Mouse (Mus musculus) limb, embryonic 14.5 days (tissue): ENCODE measurements around the gene Cyp26b1. TPM values are rescaled to one million over a fixed set of nuclear protein-coding genes. Genes with fewer than 3 reads are reported as not detected.
A peak's percentile ranks its signal among the peaks of the same experiment; 100 is the strongest.

ENCODE experiments used
- ATAC-seq: fragments of 200-750 bp; cut with Nextera tagmentation; 2 replicates; pipeline ENCODE4 v1.8.0; 2017; ENCODE audit warnings: low read depth, moderate number of reproducible peaks, moderate TSS enrichment; ENCODE audit not compliant: low FRiP score
- DNase-seq: peaks from one replicate; pipeline ENCODE4 v3.0.0-alpha.2; 2015; ENCODE audit warnings: low spot score
- H3K27ac ChIP-seq: fragments of 300-500 bp; sonication (generic); replicated peaks from 2 replicates; pipeline ENCODE4 v1.5.1; 2014; ENCODE audit warnings: low read depth, mild to moderate bottlenecking, low read length, moderate library complexity, mixed read lengths
- H3K27me3 ChIP-seq: fragments of 300-500 bp; sonication (generic); 2 replicates; pipeline ENCODE4 v1.6.1; 2014; ENCODE audit warnings: low read length, mixed read lengths; ENCODE audit not compliant: control insufficient read depth, insufficient read depth
- H3K36me3 ChIP-seq: fragments of 300-500 bp; sonication (generic); 2 replicates; pipeline ENCODE4 v1.6.1; 2014; ENCODE audit warnings: mild to moderate bottlenecking, low read length, moderate library complexity, mixed read lengths; ENCODE audit not compliant: control insufficient read depth, insufficient read depth
- H3K4me1 ChIP-seq: fragments of 300-500 bp; sonication (generic); 2 replicates; pipeline ENCODE4 v1.6.1; 2014; ENCODE audit warnings: antibody characterized with exemption, low read length, mixed read lengths; ENCODE audit not compliant: control insufficient read depth, insufficient read depth
- H3K4me2 ChIP-seq: fragments of 300-500 bp; sonication (generic); replicated peaks from 2 replicates; pipeline ENCODE4 v1.6.1; 2014; ENCODE audit warnings: low read depth, mild to moderate bottlenecking, low read length, moderate library complexity; ENCODE audit not compliant: severe bottlenecking
- H3K4me3 ChIP-seq: fragments of 300-500 bp; sonication (generic); replicated peaks from 2 replicates; pipeline ENCODE4 v1.5.1; 2014; ENCODE audit warnings: low read length
- H3K9ac ChIP-seq: fragments of 300-500 bp; sonication (generic); 2 replicates; pipeline ENCODE4 v1.6.1; 2014; ENCODE audit warnings: mild to moderate bottlenecking, low read depth, low read length, moderate library complexity; ENCODE audit not compliant: severe bottlenecking
- H3K9me3 ChIP-seq: fragments of 300-500 bp; sonication (generic); 2 replicates; pipeline ENCODE4 v1.6.1; 2016; ENCODE audit warnings: low read length; ENCODE audit not compliant: control insufficient read depth
- POLR2A ChIP-seq: fragments of 200-500 bp; IDR thresholded peaks from 2 replicates; pipeline ENCODE4 v1.8.0; 2012; ENCODE audit warnings: inconsistent platforms, mild to moderate bottlenecking, moderate library complexity, borderline replicate concordance; ENCODE audit not compliant: insufficient read depth, insufficient read length; ENCODE audit errors: extremely low read depth
- WGBS: fragments of 180-500 bp; shearing (Covaris S2); extraction: QIAGEN DNeasy Blood & Tissue Kit; methylation state at CpG from one replicate; pipeline ENCODE4 v1.1.7; 2014; 5-methylcytosine and 5-hydroxymethylcytosine counted together
- polyA plus RNA-seq, 2 experiments: library from polyadenylated mRNA; depleted of rRNA in 1 of 2; stranded (reverse) in 1 of 2; unstranded in 1 of 2; fragments of >200 nt; fragmentation: Nextera tagmentation in 1 of 2; extraction: Ambion mirVana in 1 of 2; gene quantifications; 2 replicates each; pipeline versions ENCODE4 v1.2.1 to v1.2.3; 2012 to 2014

Gene Cyp26b1
- polyA plus RNA-seq, 2 experiments = 10.0 to 20.1 TPM

DNA sequence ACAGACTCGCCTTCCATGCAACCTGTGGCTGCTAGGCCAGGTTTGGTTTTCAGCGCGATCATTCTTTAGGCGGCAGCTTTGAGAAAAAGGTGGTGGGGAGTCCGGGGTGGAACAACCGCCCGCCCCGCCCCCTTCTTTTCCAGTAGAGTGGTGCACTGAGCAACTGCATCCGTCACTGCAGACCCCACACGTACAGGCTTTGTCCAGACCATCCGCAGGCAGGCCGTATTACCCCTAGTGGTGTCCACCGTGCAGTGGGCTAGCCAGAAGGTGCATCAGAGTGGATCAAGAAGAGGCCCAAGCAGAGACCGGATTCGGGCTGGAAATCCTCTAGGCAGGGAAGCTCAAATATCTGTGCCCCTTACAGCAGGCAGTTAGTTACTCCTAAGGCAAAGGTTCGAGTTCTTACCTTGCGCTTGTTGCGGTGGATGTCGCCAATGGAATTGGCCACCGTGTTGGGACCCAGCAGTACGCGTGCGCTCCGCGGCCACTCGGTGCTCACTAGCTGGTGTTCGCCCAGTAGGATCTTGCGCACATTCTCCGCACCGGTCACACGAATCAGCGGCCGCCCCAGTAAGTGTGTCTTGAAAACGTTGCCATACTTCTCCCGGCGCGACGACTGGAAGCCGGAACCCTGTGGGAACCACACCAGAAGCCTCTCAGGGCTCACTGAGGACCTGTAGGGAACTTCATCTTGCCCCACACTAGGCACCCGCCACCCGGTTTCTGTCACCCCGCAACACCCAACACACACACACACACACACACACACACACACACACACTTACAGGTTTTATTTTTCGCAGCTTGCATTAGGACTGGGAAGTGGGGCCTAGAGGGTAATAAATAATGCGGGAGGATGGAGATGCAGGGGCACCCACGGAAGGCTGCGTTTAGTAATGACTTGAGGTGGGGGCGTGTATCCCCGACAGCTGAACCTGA lies 9.6 kb downstream of the Cyp26b1 start:
- peak; percentile 31 for DNase-seq
- no peak for ATAC-seq
- H3K27ac ChIP-seq = peak overlapping the region; percentile 81
- H3K4me1 ChIP-seq = peaks cover 52% of the 10 kb centered on the region
- H3K27me3 ChIP-seq = peaks cover 10% of the 10 kb centered on the region; the same call in 1 of the 2 replicates
- peak overlapping the region; percentile 58 for H3K4me3 ChIP-seq
- H3K36me3 ChIP-seq = peaks cover 12% of the 10 kb centered on the region; the same call in 1 of the 2 replicates
- peak overlapping the region; percentile 87 for H3K4me2 ChIP-seq
- no peak for TF ChIP-seq POLR2A
- WGBS = under 1% methylated on average over 48 of the region's 48 CpGs
- H3K9me3 ChIP-seq = no peaks in the 10 kb centered on the region
- H3K9ac ChIP-seq = peak overlapping the region; percentile 64

DNA sequence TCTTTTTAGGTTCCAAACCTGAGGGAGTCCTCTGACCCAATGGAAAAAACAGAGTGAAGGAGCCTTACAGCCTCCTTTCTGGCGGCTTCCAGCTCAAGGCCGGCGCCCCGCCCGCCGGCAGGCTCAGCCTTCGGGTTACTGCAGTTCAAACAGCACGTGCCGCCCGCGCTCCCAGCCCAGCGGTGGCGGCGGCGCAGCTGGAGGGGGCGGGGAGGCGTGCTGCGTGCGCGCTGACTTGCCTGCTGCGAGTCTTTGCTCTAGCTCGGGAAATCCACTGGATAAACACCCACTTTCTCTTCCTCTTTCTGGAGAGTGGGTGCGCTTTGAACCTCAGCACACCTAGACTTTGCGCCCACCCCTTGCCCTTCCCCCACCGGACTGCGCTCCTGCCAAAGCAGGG lies 10.3 kb downstream of the Cyp26b1 start:
- peaks cover 59% of the 10 kb centered on the region for H3K4me1 ChIP-seq
- peak; percentile 84 for DNase-seq

GRCm38 (mm10) chr6:84582826-84583225 lies 10.9 kb downstream of the Cyp26b1 start:
- Histone ChIP-seq H3K9ac (peak overlapping the region; percentile 36), H3K4me1 (peaks cover 62% of the 10 kb centered on the region), H3K27ac (peak overlapping the region; percentile 81), H3K27me3 (peaks cover 10% of the 10 kb centered on the region; the same call in 1 of the 2 replicates), H3K4me3 (peak overlapping the region; percentile 58), H3K9me3 (no peaks in the 10 kb centered on the region), H3K36me3 (peaks cover 19% of the 10 kb centered on the region), H3K4me2 (peak overlapping the region; percentile 87)
- WGBS = 35% methylated on average over 5 of the region's 5 CpGs
- DNase-seq (no peak), ATAC-seq (no peak)
- no peak for TF ChIP-seq POLR2A

More for the DNA sequence above, 10.3 kb downstream of the Cyp26b1 start:
- peaks cover 17% of the 10 kb centered on the region for H3K36me3 ChIP-seq
- peak overlapping the region; percentile 58 for H3K4me3 ChIP-seq
- peak overlapping the region; percentile 87 for H3K4me2 ChIP-seq
- ATAC-seq = peak; percentile 67
- H3K9me3 ChIP-seq = no peaks in the 10 kb centered on the region
- WGBS = under 1% methylated on average over 26 of the region's 26 CpGs
- peak overlapping the region; percentile 64 for H3K9ac ChIP-seq
- H3K27me3 ChIP-seq = peaks cover 10% of the 10 kb centered on the region; the same call in 1 of the 2 replicates
- peak overlapping the region; percentile 81 for H3K27ac ChIP-seq
- TF ChIP-seq POLR2A = no peak

DNA sequence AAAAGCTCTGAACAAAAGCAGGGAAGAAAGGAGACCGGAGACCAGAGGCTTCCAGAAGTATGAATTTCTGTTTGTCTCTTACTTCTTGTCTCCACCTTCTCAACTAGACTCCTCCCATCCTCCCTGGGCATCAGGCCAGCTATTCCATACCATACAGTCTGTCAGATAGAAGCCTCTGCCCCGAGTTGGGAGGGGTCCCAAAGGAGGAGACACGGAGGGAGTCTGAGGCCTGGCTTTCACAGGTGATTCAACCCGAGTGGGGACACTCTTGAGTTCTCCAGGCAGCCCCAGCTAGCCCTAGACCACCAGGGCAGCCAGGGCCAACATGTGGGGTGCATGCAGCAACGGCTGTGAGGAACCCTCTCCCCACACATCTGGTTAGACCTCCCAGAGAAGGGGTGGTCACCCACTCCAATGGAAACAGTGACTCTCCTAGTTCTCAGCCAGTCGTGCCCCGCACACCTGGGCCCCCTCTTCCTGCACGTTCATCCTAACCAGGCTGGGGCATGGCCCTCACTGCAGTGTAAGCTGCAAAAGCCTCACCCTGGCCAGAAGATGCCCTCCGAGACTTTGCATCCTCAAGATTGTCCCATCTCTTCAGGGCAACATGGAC lies 11.8 kb downstream of the Cyp26b1 start:
- peaks cover 9% of the 10 kb centered on the region; the same call in 1 of the 2 replicates for H3K27me3 ChIP-seq
- no peak for ATAC-seq
- peak overlapping the region; percentile 87; the same call in 1 of the 2 replicates for H3K4me2 ChIP-seq
- DNase-seq = peak; percentile 19
- H3K9ac ChIP-seq = no peak overlapping the region
- H3K36me3 ChIP-seq = peaks cover 24% of the 10 kb centered on the region
- no peak overlapping the region for H3K4me3 ChIP-seq
- 0 out of 2 replicates have a peak overlapping the region, but pooled peaks have one; percentile 13 for H3K27ac ChIP-seq
- 48% methylated on average over 9 of the region's 9 CpGs for WGBS
- H3K4me1 ChIP-seq = peaks cover 62% of the 10 kb centered on the region
- TF ChIP-seq POLR2A = no peak
- no peaks in the 10 kb centered on the region for H3K9me3 ChIP-seq
